Mouse (Mus musculus): ENCODE measurements around the gene Gtsf1.

GRCm38 (mm10) chr15:103361269-103361668 is 69.0 kb downstream of the Gtsf1 start:
- TF ChIP-seq POLR2A (IDR thresholded peaks at IDR 0.05; ENCODE audit: control insufficient read depth, extremely low read depth, insufficient read depth, low read length, poor library complexity) (no peak), CTCF (IDR thresholded peaks at IDR 0.05; ENCODE audit: borderline replicate concordance, control insufficient read depth, extremely low read depth, insufficient read depth, low read length, poor library complexity) (no peak)

All from thymus, adult 2 months (tissue).